Mouse (Mus musculus): ENCODE measurements around the gene Chit1.
A peak's percentile ranks its signal among the peaks of the same experiment; 100 is the strongest.

Chit1 gene

GRCm38 (mm10) chr1:134110979-134111378 is at the start of gene Chit1:
Chit1 (plus strand) TSS chr1:134111242.
- no peak for TF ChIP-seq GATA4 (IDR thresholded peaks at IDR 0.05; ENCODE audit: insufficient replicate concordance, low read length)

GRCm38 (mm10) chr1:134061915-134062314 is 49.1 kb upstream of the Chit1 start:
- TF ChIP-seq GATA4 (IDR thresholded peaks at IDR 0.05; ENCODE audit: insufficient replicate concordance, low read length) = no peak

DNA sequence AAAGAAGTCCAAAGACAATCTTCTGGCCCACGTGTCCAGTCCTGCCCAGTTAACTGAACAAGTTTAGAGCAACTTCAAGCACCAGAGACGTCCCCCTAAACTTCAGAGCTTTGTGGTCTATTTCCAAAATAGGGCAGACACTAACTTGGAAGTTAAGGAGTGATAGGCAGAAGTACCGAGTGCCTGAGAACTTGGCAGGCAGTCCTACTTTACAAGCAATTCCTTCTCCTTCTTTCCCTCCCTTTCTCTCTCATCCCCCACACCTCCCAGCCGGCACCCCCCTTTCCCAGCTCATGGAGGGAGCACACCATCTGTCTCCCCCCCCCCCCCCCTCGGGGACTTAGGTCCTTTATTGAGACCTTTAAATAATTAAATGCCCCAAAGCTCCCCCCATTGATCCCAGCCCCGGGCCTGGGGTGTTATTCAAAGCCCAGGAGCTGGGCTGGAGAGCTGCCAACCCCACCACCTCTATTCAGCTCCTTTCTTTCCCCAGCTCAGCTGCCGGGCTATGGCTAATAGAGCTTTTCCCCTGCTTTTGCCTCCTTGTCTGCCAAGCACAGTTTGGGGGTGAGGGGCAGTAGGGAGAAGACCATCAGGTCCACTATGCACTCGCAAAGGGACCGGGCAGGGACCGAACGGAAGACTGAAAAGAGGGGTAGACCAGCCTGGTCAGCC is 48.5 kb upstream of the Chit1 start:
- no peak for TF ChIP-seq GATA4 (IDR thresholded peaks at IDR 0.05; ENCODE audit: insufficient replicate concordance, low read length)

DNA sequence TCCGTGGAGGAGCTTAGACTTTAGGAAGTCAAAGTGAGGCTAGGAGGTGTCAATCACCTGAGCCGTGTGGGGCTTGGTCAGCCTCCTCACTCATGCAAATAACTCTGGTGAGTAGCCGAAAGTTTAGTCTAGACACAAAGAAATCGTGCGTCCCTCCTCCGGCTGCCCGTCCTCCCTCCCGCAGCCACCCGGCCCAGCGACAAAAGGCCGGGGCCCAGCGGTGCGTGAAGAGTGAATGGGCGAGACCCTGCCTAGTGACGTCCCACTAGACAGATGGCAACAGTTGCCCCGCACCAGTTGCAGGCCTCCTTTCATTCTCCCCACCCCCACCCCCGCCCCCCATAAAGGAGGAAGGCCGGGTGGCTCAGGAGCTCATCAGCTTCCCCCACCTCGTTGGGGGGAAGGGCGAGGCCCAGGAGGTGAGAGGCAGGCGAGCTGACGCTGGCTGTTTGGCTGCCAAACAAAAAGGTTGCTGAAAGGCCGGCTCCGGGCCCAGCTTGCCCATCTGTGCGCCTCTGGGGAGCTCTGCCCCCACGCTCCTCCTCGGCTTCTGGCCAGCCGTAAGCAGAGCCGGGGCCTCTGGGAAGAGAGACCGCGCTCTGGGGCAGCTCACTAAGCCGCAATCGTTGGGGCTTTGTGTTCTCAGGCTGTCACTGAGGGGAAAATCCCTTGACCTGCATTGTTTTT is 47.8 kb upstream of the Chit1 start:
- TF ChIP-seq GATA4 (IDR thresholded peaks at IDR 0.05; ENCODE audit: insufficient replicate concordance, low read length) = no peak

DNA sequence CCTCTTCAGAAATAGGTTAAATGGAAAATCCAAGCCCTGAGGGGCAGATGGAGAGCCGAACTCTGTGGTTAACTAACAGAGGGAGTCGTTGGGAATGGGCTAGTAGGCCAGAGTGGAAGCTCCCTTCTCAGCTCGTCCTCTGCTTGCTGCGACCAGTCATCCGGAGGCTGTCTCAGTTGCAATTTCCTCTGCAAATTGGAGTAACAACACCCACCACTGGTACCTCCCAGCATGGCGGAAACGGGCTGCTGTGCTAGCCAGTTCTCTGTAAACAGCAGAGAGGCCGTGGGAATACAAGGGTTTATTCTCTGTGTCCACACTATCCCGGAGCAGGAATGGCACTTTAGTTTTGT is 47.3 kb upstream of the Chit1 start:
- TF ChIP-seq GATA4 (IDR thresholded peaks at IDR 0.05; ENCODE audit: insufficient replicate concordance, low read length) = no peak

- no peak for TF ChIP-seq GATA4 (IDR thresholded peaks at IDR 0.05; ENCODE audit: insufficient replicate concordance, low read length)
These were observed 46.7 kb upstream of the Chit1 start for GRCm38 (mm10) chr1:134064296-134064831.

GRCm38 (mm10) chr1:134065241-134065809 is 45.7 kb upstream of the Chit1 start:
- TF ChIP-seq GATA4 (IDR thresholded peaks at IDR 0.05; ENCODE audit: insufficient replicate concordance, low read length) = no peak

DNA sequence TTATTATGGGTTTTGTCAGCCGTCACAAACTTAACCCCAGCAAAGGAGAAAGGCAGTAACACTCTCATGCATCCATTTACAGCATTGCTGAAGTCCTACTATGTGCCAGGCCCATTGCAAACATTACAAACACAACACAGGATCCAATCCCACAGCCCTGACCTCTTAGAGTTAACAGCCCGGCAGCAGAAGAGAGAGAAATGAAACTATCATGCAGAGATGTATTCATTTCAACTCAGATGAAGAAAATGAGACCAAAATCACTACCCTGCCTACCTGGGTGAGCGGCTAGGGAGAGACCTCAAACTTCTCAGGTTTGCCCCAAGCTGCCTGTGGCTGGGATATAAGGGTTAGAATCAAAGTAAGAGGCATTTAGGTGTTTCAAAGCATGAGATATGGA is 44.5 kb upstream of the Chit1 start:
- no peak for TF ChIP-seq GATA4 (IDR thresholded peaks at IDR 0.05; ENCODE audit: insufficient replicate concordance, low read length)

- TF ChIP-seq GATA4 (IDR thresholded peaks at IDR 0.05; ENCODE audit: insufficient replicate concordance, low read length) = no peak
These were observed 43.9 kb upstream of the Chit1 start for GRCm38 (mm10) chr1:134067143-134067619.

- TF ChIP-seq GATA4 (IDR thresholded peaks at IDR 0.05; ENCODE audit: insufficient replicate concordance, low read length) = no peak
These were observed 40.9 kb upstream of the Chit1 start for GRCm38 (mm10) chr1:134070099-134070669.

DNA sequence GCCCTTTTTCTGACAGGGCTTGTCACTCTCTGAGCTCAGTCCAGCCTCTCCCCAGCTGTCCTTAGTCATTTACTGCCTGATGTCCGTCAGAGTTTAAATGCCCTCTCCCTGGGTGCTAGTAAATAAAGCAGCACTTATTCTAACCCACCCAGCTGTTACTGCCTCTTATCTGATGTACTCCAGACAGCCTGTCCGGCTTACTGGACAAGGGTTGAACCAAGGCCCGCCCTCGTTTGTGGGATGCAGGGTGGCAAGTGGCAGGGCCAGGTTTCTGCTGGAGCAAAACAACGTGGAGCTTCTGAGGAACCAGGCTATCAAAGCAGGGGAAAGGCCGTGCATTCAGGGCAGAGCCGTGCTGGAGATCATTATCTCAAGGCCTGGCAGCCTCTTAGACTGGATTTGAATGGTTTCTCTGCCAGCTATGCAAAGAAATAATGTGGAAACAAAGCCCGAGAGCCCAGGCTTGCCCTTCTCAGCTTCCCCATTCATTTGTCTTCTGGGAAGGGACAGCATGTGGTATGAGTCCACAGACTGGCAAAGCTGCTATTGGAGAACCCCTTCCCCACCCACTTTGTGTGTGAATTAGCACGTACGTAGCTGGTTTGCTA is 39.5 kb upstream of the Chit1 start:
- TF ChIP-seq GATA4 (IDR thresholded peaks at IDR 0.05; ENCODE audit: insufficient replicate concordance, low read length) = peak; percentile 42; the same call in 1 of the 2 replicates

DNA sequence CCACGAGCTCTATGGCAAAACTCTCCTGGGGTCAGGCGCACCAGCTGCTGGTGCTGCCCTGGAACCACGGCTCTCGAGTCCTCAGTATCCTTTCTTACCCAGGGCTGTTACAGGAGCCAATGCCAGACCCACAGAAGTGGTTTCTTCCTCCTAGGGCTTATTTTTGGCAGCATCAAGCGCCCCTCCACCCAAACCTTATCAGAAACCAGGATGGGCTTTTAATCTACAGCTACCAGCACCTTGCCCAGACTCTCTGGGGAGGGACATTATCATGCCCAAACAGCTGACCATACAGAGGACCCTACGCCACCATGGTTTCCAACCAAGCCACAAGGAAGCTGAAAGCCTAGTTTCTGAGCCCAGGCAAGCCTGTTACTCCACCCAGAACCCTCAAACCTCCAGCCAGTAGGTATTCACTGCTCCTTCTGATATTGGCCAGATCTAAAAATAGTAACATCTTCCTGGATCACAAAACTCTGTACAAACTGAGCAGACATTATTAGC is 37.9 kb upstream of the Chit1 start:
- no peak for TF ChIP-seq GATA4 (IDR thresholded peaks at IDR 0.05; ENCODE audit: insufficient replicate concordance, low read length)

DNA sequence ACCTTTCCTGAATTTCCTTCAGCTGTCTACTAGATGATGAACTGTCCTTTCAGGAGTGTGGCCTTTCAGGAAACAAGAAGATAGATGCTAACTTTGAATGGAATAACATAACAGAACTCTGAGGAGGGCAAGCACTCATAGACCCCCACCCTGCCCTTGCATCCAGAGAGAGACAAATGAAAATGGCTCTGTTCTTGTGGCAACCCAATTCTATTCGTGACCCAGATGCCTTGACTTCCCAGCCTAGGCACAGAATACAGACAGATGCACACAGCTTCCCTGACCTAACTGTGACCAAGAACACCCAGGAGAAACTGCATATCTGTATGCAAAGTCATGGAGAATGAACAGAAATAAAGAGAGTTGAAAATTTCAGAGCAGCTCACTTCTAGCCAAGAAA is 37.4 kb upstream of the Chit1 start:
- no peak for TF ChIP-seq GATA4 (IDR thresholded peaks at IDR 0.05; ENCODE audit: insufficient replicate concordance, low read length)

- TF ChIP-seq GATA4 (IDR thresholded peaks at IDR 0.05; ENCODE audit: insufficient replicate concordance, low read length) = no peak
These were observed 36.9 kb upstream of the Chit1 start for GRCm38 (mm10) chr1:134074184-134074583.

GRCm38 (mm10) chr1:134074606-134075005 is 36.4 kb upstream of the Chit1 start:
- TF ChIP-seq GATA4 (IDR thresholded peaks at IDR 0.05; ENCODE audit: insufficient replicate concordance, low read length) = no peak
